Mouse (Mus musculus) neural tube, embryonic 13.5 days (tissue): ENCODE data around the gene Slc25a30. TPM values are rescaled to one million over a fixed set of nuclear protein-coding genes. Genes with fewer than 3 reads are reported as not detected.
A peak's percentile ranks its signal among the peaks of the same experiment; 100 is the strongest.

Experiments
- ATAC-seq: fragments of 200-750 bp; cut with Nextera tagmentation; 2 replicates; pipeline ENCODE4 v1.8.0; 2017; ENCODE audit warnings: low read depth, mild to moderate bottlenecking, moderate TSS enrichment, moderate library complexity
- H3K27ac ChIP-seq: fragments of 300-500 bp; sonication (generic); replicated peaks from 2 replicates; pipeline ENCODE4 v1.5.1; 2015; ENCODE audit warnings: moderate library complexity, mild to moderate bottlenecking, inconsistent platforms
- H3K27me3 ChIP-seq: fragments of 300-500 bp; sonication (generic); 2 replicates; pipeline ENCODE4 v1.6.1; 2015; ENCODE audit warnings: mild to moderate bottlenecking, inconsistent platforms
- H3K36me3 ChIP-seq: fragments of 300-500 bp; sonication (generic); 2 replicates; pipeline ENCODE4 v1.6.1; 2015; ENCODE audit warnings: mild to moderate bottlenecking, inconsistent platforms
- H3K4me1 ChIP-seq: fragments of 300-500 bp; sonication (generic); replicated peaks from 2 replicates; pipeline ENCODE4 v1.6.1; 2015; ENCODE audit warnings: inconsistent platforms
- H3K4me2 ChIP-seq: fragments of 300-500 bp; sonication (generic); 2 replicates; pipeline ENCODE4 v1.6.1; 2015; ENCODE audit warnings: inconsistent platforms, mild to moderate bottlenecking, moderate library complexity
- H3K4me3 ChIP-seq: fragments of 300-500 bp; sonication (generic); 2 replicates; pipeline ENCODE4 v1.5.1; 2015; ENCODE audit warnings: mild to moderate bottlenecking, inconsistent platforms
- H3K9ac ChIP-seq: fragments of 300-500 bp; sonication (generic); 2 replicates; pipeline ENCODE4 v1.6.1; 2015; ENCODE audit warnings: moderate library complexity, mild to moderate bottlenecking, inconsistent platforms
- H3K9me3 ChIP-seq: fragments of 300-500 bp; sonication (generic); 2 replicates; pipeline ENCODE4 v1.6.1; 2016; ENCODE audit warnings: inconsistent platforms
- WGBS: fragments of 180-500 bp; shearing (Covaris S2); methylation state at CpG from one replicate; pipeline ENCODE4 v1.1.7; 2015; 5-methylcytosine and 5-hydroxymethylcytosine counted together
- polyA plus RNA-seq: library from polyadenylated mRNA; unstranded; fragments of >200 nt; fragmentation: Nextera tagmentation; extraction: Ambion mirVana; gene quantifications from 2 replicates; pipeline ENCODE4 v1.2.1, GENCODE M21; 2015

Gene Slc25a30
- polyA plus RNA-seq, 1 experiment from 2014 or later, result 10.2 TPM

DNA sequence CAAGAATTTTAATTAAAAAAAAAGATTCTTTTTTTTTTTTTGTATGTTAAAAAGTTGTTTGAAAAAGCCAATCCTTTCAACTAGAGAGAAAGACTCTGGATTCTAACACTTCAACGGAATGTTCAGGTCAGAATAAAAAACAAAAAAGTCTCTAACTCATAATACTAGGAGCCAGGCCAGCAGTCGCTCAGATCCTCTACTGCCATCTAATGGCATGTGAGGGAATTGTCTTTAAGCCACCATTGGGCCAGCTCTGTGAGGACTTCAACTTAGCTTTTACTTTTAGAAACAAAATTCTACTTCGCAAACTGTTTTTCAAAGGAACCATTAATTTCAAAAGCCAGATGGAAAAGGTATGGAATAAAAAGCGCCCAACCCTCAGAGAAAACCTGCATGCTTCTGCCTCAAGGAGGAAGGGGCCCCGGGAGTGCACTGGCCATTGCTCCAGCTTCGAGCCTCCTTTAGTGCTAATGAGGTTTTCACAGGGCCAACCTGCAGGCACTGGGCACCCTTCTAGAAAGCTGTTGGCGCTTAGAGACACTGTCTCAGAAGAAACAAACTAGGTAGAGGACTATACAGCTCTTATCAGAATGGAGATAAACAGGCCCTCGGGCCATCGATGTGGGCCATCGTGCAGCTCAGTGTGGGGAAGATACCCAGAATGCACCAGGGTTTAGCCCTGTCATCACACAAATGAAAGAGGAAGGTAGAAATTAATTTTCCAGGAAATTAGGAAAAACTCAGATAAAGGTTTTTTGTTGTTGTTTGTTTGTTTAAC, 25.6 kb downstream of the Slc25a30 start:
- WGBS, result 62% methylated on average over 10 of the region's 10 CpGs
- no peak overlapping the region for H3K9ac ChIP-seq
- no peaks in the 10 kb centered on the region for H3K4me1 ChIP-seq
- H3K4me2 ChIP-seq, result no peak overlapping the region
- no peak overlapping the region for H3K4me3 ChIP-seq
- no peaks in the 10 kb centered on the region for H3K9me3 ChIP-seq
- H3K36me3 ChIP-seq, result peaks cover 25% of the 10 kb centered on the region
- no peak overlapping the region for H3K27ac ChIP-seq
- ATAC-seq, result no peak
- H3K27me3 ChIP-seq, result peaks cover 5% of the 10 kb centered on the region; the same call in 1 of the 2 replicates

DNA sequence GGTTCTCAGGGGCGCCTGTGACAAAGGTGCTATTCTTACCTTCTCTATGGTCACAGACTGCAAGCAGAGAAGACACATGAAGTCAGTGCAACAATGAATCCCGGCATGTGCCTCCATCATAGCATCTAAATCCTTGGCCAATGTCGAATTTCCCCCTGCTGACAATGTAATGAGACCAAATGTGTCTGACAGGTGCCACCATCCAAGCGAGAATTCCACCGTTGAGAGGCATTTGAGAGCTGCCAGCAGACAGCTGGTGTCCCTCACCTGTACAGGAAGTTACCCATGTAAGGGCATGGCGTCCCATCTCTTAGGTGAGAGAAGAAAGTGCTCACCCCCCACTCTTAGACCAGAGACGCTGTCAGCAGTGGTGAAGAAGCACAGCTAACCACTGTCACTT, 28.4 kb downstream of the Slc25a30 start:
- Histone ChIP-seq H3K4me3 (no peak overlapping the region), H3K27me3 (peaks cover 5% of the 10 kb centered on the region; the same call in 1 of the 2 replicates), H3K4me1 (peaks cover 4% of the 10 kb centered on the region), H3K27ac (no peak overlapping the region), H3K9me3 (no peaks in the 10 kb centered on the region), H3K4me2 (no peak overlapping the region), H3K9ac (no peak overlapping the region), H3K36me3 (peaks cover 12% of the 10 kb centered on the region)
- 79% methylated on average over 7 of the region's 7 CpGs for WGBS
- no peak for ATAC-seq

DNA sequence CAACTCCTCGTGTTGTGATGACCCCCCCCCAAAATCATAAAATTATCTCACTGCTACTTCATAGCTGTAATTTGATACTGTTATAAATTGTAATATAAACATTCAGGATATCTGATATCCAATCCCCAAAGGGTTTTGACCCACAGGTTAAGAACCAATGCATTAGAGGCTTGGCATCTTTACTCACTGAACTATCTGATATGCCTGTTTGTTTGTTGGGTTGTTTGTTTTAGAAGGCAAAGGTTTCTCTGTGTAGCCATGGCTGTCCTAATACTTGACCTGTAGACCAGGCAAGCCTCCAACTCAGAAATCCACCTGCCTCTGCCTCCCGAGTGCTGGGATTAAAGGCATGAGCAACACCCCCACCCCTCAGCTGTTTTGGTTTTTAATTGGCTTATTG, 29.0 kb downstream of the Slc25a30 start:
- no peak for ATAC-seq
- Histone ChIP-seq H3K4me2 (no peak overlapping the region), H3K36me3 (peaks cover 9% of the 10 kb centered on the region), H3K4me1 (peaks cover 10% of the 10 kb centered on the region), H3K9me3 (no peaks in the 10 kb centered on the region), H3K27me3 (peaks cover 5% of the 10 kb centered on the region; the same call in 1 of the 2 replicates), H3K9ac (no peak overlapping the region), H3K4me3 (no peak overlapping the region), H3K27ac (no peak overlapping the region)
- 78% methylated on average over 2 of the region's 2 CpGs for WGBS

DNA sequence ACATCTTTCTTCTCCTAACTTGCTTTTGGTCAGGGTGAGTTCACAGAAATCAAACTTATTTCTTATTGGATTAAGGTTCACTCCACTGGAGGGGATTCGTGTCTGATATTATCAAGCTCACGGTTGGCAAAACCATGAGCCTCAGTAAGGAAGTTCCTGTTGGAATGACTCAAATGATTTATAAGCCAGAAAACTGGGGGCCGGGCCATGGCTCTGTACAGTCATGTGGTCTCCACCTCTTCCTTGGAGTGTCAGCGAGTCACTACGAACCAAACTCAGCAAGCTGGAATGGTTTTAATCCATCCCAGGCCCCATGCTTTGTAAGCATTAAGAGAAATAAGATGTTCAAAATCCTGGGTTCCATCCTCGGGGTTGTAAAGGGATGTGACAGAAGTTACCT, 29.9 kb downstream of the Slc25a30 start:
- Histone ChIP-seq H3K4me2 (no peak overlapping the region), H3K9me3 (no peaks in the 10 kb centered on the region), H3K36me3 (peaks cover under 1% of the 10 kb centered on the region), H3K27ac (no peak overlapping the region), H3K27me3 (peaks cover 5% of the 10 kb centered on the region; the same call in 1 of the 2 replicates), H3K4me1 (peaks cover 18% of the 10 kb centered on the region), H3K9ac (no peak overlapping the region), H3K4me3 (no peak overlapping the region)
- WGBS, result 89% methylated on average over 6 of the region's 6 CpGs
- ATAC-seq, result no peak

GRCm38 (mm10) chr14:75753991-75754817, 32.6 kb downstream of the Slc25a30 start, which contains the start of gene Cog3:
Gene Cog3, minus strand, starts transcription at chr14:75754517.
- Histone ChIP-seq H3K27ac (peak within 1 kb of the TSS; percentile 88), H3K9me3 (no peaks in the 10 kb centered on the region), H3K4me3 (peak within 1 kb of the TSS; percentile 99), H3K9ac (peak within 1 kb of the TSS; percentile 93), H3K4me1 (peaks cover 31% of the 10 kb centered on the region), H3K27me3 (peaks cover 5% of the 10 kb centered on the region; the same call in 1 of the 2 replicates), H3K36me3 (no peaks in the 10 kb centered on the region), H3K4me2 (peak within 1 kb of the TSS; percentile 94)
- ATAC-seq, result peak; percentile 98
- under 1% methylated on average over 78 of the region's 78 CpGs for WGBS

- WGBS, result 72% methylated on average over 8 of the region's 8 CpGs
- Histone ChIP-seq H3K27ac (no peak overlapping the region), H3K4me1 (peaks cover 31% of the 10 kb centered on the region), H3K36me3 (no peaks in the 10 kb centered on the region), H3K4me2 (peak overlapping the region; percentile 94), H3K27me3 (peaks cover 5% of the 10 kb centered on the region; the same call in 1 of the 2 replicates), H3K9me3 (no peaks in the 10 kb centered on the region), H3K4me3 (peak overlapping the region; percentile 99), H3K9ac (peak overlapping the region; percentile 93)
- ATAC-seq, result no peak
These were observed 33.6 kb downstream of the Slc25a30 start for GRCm38 (mm10) chr14:75753206-75753605.

DNA sequence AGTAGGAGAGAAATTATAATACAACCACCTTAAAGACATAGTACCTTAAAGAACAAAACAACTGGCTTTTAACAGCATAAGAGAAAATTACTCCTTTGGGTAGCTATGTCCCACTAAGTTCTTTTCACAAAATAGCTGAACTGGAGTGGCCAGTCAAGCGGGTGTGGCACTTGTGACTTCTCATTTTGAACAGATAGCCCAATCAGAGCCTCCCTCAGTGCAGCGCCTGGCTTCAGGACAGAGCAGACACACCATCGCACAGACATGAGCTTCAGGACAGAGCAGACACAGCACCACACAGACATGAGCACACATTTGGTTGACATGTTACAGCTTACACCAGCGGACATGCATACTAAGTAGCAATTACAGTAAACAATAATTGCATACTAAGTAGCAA, 35.8 kb downstream of the Slc25a30 start:
- H3K4me1 ChIP-seq, result peaks cover 31% of the 10 kb centered on the region
- no peaks in the 10 kb centered on the region for H3K9me3 ChIP-seq
- H3K4me3 ChIP-seq, result no peak overlapping the region
- no peak overlapping the region for H3K9ac ChIP-seq
- no peak for ATAC-seq
- H3K36me3 ChIP-seq, result peaks cover 10% of the 10 kb centered on the region
- H3K27ac ChIP-seq, result no peak overlapping the region
- no peaks in the 10 kb centered on the region for H3K27me3 ChIP-seq
- WGBS, result 83% methylated on average over 4 of the region's 4 CpGs
- no peak overlapping the region for H3K4me2 ChIP-seq

GRCm38 (mm10) chr14:75749123-75749522, 37.7 kb downstream of the Slc25a30 start:
- Histone ChIP-seq H3K27ac (no peak overlapping the region), H3K4me3 (no peak overlapping the region), H3K4me2 (no peak overlapping the region), H3K4me1 (peaks cover 31% of the 10 kb centered on the region), H3K9me3 (no peaks in the 10 kb centered on the region), H3K36me3 (peaks cover 24% of the 10 kb centered on the region), H3K9ac (no peak overlapping the region), H3K27me3 (no peaks in the 10 kb centered on the region)
- WGBS, result 92% methylated on average over 4 of the region's 4 CpGs
- no peak for ATAC-seq

DNA sequence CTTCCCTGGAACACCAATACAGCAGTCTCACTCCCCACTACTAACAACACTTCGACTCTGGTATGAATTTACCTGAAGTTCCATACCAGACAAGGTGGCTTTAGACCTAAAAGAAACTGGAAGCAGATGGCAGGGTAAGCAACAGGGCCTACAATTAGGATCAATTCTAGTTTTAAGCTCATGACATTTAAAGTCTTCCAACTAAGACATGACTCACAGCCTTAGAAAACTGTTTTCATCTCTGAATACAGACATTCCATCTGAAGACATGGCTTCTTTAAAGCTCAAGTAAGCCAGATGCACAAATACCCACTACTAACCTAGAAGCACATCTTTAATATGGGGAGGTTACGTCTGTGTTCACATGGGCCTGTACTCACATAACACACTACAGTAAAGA, 38.9 kb downstream of the Slc25a30 start:
- H3K4me1 ChIP-seq, result peaks cover 22% of the 10 kb centered on the region
- H3K27ac ChIP-seq, result no peak overlapping the region
- H3K4me2 ChIP-seq, result no peak overlapping the region
- WGBS, result 95% methylated on average over 2 of the region's 2 CpGs
- peaks cover 32% of the 10 kb centered on the region for H3K36me3 ChIP-seq
- H3K27me3 ChIP-seq, result no peaks in the 10 kb centered on the region
- no peak for ATAC-seq
- no peak overlapping the region for H3K9ac ChIP-seq
- H3K4me3 ChIP-seq, result no peak overlapping the region
- H3K9me3 ChIP-seq, result no peaks in the 10 kb centered on the region

DNA sequence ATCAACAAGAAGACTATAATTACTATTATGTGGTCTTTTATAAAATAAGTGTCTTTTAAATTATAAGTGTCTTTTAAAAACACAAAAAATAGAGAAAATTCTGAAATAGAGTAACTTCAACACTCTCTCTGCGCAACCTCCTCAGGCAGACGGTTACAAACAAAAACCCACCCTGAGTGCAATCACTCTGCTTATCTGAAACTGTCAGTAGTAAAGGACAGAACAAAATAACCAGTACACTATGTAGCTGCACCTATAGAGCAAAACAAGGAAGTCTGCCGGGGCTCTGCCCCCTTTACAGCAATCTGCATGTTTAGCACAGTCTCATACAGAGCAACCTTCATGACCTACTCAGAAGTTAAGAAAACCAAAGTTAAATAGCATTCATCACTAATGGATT, 44.9 kb downstream of the Slc25a30 start:
- no peak overlapping the region for H3K27ac ChIP-seq
- WGBS, result 89% methylated on average over 3 of the region's 3 CpGs
- no peak overlapping the region for H3K9ac ChIP-seq
- no peaks in the 10 kb centered on the region for H3K27me3 ChIP-seq
- H3K36me3 ChIP-seq, result peaks cover 74% of the 10 kb centered on the region
- no peaks in the 10 kb centered on the region for H3K4me1 ChIP-seq
- no peaks in the 10 kb centered on the region for H3K9me3 ChIP-seq
- H3K4me3 ChIP-seq, result no peak overlapping the region
- no peak overlapping the region for H3K4me2 ChIP-seq
- ATAC-seq, result no peak

DNA sequence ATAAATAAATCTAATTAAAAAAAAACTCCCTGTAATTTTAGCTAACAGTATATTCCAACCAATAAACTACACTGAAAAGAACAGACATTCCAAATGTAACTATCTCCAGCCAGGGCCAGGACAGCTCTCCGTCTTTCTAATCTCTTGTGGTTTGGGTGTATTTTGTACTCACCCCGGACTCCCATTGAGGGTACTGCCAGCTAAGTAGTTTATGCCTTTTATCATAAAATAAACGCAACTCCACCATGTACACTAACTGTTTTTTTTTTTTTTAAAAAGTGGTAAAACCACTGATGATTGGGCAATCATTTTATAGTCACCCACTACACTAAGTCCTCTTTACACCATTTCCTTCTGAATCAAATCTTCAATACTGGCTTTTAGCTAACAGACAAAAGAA, 51.2 kb downstream of the Slc25a30 start:
- Histone ChIP-seq H3K9ac (no peak overlapping the region), H3K36me3 (peaks cover 80% of the 10 kb centered on the region), H3K27me3 (no peaks in the 10 kb centered on the region), H3K4me1 (no peaks in the 10 kb centered on the region), H3K4me3 (no peak overlapping the region), H3K27ac (no peak overlapping the region), H3K4me2 (no peak overlapping the region), H3K9me3 (no peaks in the 10 kb centered on the region)
- 92% methylated on average over 3 of the region's 3 CpGs for WGBS
- ATAC-seq, result no peak

DNA sequence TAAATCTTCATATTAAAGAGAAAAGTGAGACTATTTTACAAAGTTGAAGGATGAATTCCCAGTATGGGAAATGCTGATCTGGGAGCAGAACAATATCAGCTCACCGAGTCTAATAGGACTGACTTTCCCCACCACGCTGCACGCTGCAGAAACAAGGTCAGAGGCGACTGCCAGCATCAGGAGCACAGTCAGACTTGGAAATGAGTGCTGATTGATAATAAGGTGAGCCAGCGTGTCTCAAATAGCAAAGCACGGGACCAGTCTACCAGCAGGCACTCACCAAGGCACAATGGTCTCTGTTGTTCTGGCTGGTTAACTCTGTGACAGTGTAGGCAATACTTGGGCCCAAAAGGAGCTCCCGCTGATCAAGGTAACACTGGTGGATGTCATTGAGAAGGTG, 54.2 kb downstream of the Slc25a30 start:
- Histone ChIP-seq H3K4me1 (no peaks in the 10 kb centered on the region), H3K4me3 (no peak overlapping the region), H3K9ac (no peak overlapping the region), H3K36me3 (peaks cover 88% of the 10 kb centered on the region), H3K9me3 (no peaks in the 10 kb centered on the region), H3K4me2 (no peak overlapping the region), H3K27ac (no peak overlapping the region), H3K27me3 (no peaks in the 10 kb centered on the region)
- 92% methylated on average over 7 of the region's 7 CpGs for WGBS
- no peak for ATAC-seq
